Comparison of ENCODE assay signal across 7 mouse cellular contexts in genomic region chr1:93825105-93825674, GRCm38 (mm10). TPM values are rescaled to one million over a fixed set of nuclear protein-coding genes. Genes with fewer than 3 reads are reported as not detected.
A peak's percentile ranks its signal among the peaks of the same experiment; 100 is the strongest.
DNase-seq lines count a peak whose midpoint lies in the region; ATAC-seq and TF ChIP-seq lines count a peak whose summit lies in the region.

No protein-coding gene starts in this region.

- peak; percentile 95 for DNase-seq in adrenal gland, postnatal 10 days
- DNase-seq in embryonic facial prominence, embryonic 10.5 days (ENCODE audit: low spot score), result peak; percentile 93
- peak; percentile 95 for DNase-seq in gonadal fat pad, adult 2 months (ENCODE audit: low read depth)
- peak; percentile 92 for DNase-seq in left cerebral cortex, postnatal 4 days

- intact Hi-C loops in left cerebral cortex, postnatal 4 days (cut with DNase I), result no loop called here

- H3K27me3 ChIP-seq in embryonic facial prominence, embryonic 10.5 days (replicated peaks; ENCODE audit: low read depth, poor library complexity, severe bottlenecking), result no peaks in the 10 kb centered on the region
- H3K27me3 ChIP-seq in intestine, postnatal 0 days (replicated peaks; ENCODE audit: control insufficient read depth, insufficient read depth, low read length), result no peaks in the 10 kb centered on the region
- no peaks in the 10 kb centered on the region for H3K27me3 ChIP-seq in midbrain, embryonic 12.5 days
- H3K27me3 ChIP-seq in small intestine, adult 2 months (ENCODE audit: control insufficient read depth, insufficient read depth, low read length), result no peaks in the 10 kb centered on the region

- WGBS in embryonic facial prominence, embryonic 10.5 days, result under 1% methylated on average over 30 of the region's 30 CpGs
- under 1% methylated on average over 30 of the region's 30 CpGs for WGBS in intestine, postnatal 0 days
- whole genome bisulfite sequencing in midbrain, embryonic 12.5 days, result under 1% methylated on average over 30 of the region's 30 CpGs
- under 1% methylated on average over 30 of the region's 30 CpGs for WGBS in small intestine, adult 2 months

- peak overlapping the region; percentile 89 for H3K27ac ChIP-seq in embryonic facial prominence, embryonic 10.5 days (replicated peaks)
- H3K27ac ChIP-seq in intestine, postnatal 0 days (ENCODE audit: low read depth, low read length), result peak overlapping the region; percentile 96
- peak overlapping the region; percentile 93 for H3K27ac ChIP-seq in midbrain, embryonic 12.5 days (replicated peaks)
- peak overlapping the region; percentile 96 for H3K27ac ChIP-seq in small intestine, adult 2 months (ENCODE audit: insufficient read depth, low read depth, low read length)

- H3K4me2 ChIP-seq in intestine, postnatal 0 days (replicated peaks; ENCODE audit: low read depth), result peak overlapping the region; percentile 82
- H3K4me2 ChIP-seq in midbrain, embryonic 12.5 days (replicated peaks), result peak overlapping the region; percentile 66

- H3K9me3 ChIP-seq in embryonic facial prominence, embryonic 10.5 days, result no peaks in the 10 kb centered on the region
- H3K9me3 ChIP-seq in intestine, postnatal 0 days (ENCODE audit: control insufficient read depth), result no peaks in the 10 kb centered on the region
- no peaks in the 10 kb centered on the region for H3K9me3 ChIP-seq in midbrain, embryonic 12.5 days

- H3K36me3 ChIP-seq in embryonic facial prominence, embryonic 10.5 days (replicated peaks), result peaks cover 25% of the 10 kb centered on the region
- H3K36me3 ChIP-seq in intestine, postnatal 0 days (ENCODE audit: control insufficient read depth, insufficient read depth), result peaks cover 20% of the 10 kb centered on the region; the same call in 1 of the 2 replicates
- peaks cover 15% of the 10 kb centered on the region; the same call in 1 of the 2 replicates for H3K36me3 ChIP-seq in midbrain, embryonic 12.5 days
- peaks cover 3% of the 10 kb centered on the region; the same call in 1 of the 2 replicates for H3K36me3 ChIP-seq in small intestine, adult 2 months (ENCODE audit: control insufficient read depth, insufficient read depth, low read length)

- H3K4me3 ChIP-seq in embryonic facial prominence, embryonic 10.5 days, result peak overlapping the region; percentile 65
- peak overlapping the region; percentile 49 for H3K4me3 ChIP-seq in intestine, postnatal 0 days (ENCODE audit: low read depth, low read length)
- H3K4me3 ChIP-seq in midbrain, embryonic 12.5 days, result peak overlapping the region; percentile 61
- H3K4me3 ChIP-seq in small intestine, adult 2 months (ENCODE audit: low read depth, low read length), result peak overlapping the region; percentile 68

- peak; percentile 96 for ATAC-seq in intestine, postnatal 0 days
- peak; percentile 95 for ATAC-seq in midbrain, embryonic 12.5 days (ENCODE audit: low FRiP score, low read depth)

- peak; percentile 53 for TF ChIP-seq CTCF in intestine, postnatal 0 days (IDR thresholded peaks at IDR 0.05; ENCODE audit: low read depth)
- TF ChIP-seq CTCF in small intestine, adult 2 months (IDR thresholded peaks at IDR 0.05; ENCODE audit: extremely low read depth, insufficient read length, insufficient replicate concordance, low read depth, low read length), result 0 out of 2 replicates have a peak, but pooled peaks have one; percentile 3

- H3K9ac ChIP-seq in intestine, postnatal 0 days (ENCODE audit: low read depth, low read length), result peak overlapping the region; percentile 58
- peak overlapping the region; percentile 57 for H3K9ac ChIP-seq in midbrain, embryonic 12.5 days (replicated peaks)

- TF ChIP-seq POLR2A in small intestine, adult 2 months (IDR thresholded peaks at IDR 0.05; ENCODE audit: low read depth, low read length), result peak; percentile 62

- peaks cover 20% of the 10 kb centered on the region for H3K4me1 ChIP-seq in embryonic facial prominence, embryonic 10.5 days
- H3K4me1 ChIP-seq in intestine, postnatal 0 days (replicated peaks; ENCODE audit: control insufficient read depth, insufficient read depth, low read length), result no peaks in the 10 kb centered on the region
- H3K4me1 ChIP-seq in midbrain, embryonic 12.5 days, result peaks cover 13% of the 10 kb centered on the region
- peaks cover 7% of the 10 kb centered on the region; the same call in 1 of the 2 replicates for H3K4me1 ChIP-seq in small intestine, adult 2 months (ENCODE audit: control insufficient read depth, insufficient read depth, insufficient read length, low read length)

RNA-seq across cellular contexts. Expression of gene D2hgdh, which starts 0.5 kb away (rescaled TPM):
- total RNA-seq in adrenal gland, postnatal 10 days (2021), result 10 to 100 TPM; 33.5 to 48.8 TPM
- polyA plus RNA-seq in embryonic facial prominence, embryonic 10.5 days (2016; fragmentation: Nextera tagmentation; extraction: Ambion mirVana), result 15.0 and 15.7 TPM in 2 replicates
- polyA plus RNA-seq in gonadal fat pad, adult 2 months (2012; rRNA removed), result 27.7 and 27.8 TPM in 2 replicates
- 9.3 and 9.5 TPM in 2 replicates for polyA plus RNA-seq in intestine, postnatal 0 days (2015; fragmentation: Nextera tagmentation; extraction: Ambion mirVana)
- 10 to 100 TPM; 12.7 to 13.7 TPM for total RNA-seq in left cerebral cortex, postnatal 4 days (2021)
- polyA plus RNA-seq in midbrain, embryonic 12.5 days (2016; fragmentation: Nextera tagmentation; extraction: Ambion mirVana), result 19.5 and 19.9 TPM in 2 replicates
- 12.2 and 16.9 TPM in 2 replicates for polyA plus RNA-seq in small intestine, adult 2 months (2012; rRNA removed)

RNA-seq across cellular contexts. Expression of gene Ing5, which starts 21.4 kb away (rescaled TPM):
- total RNA-seq in adrenal gland, postnatal 10 days (2021), result 10 to 100 TPM; 15.2 to 17.9 TPM
- 26.3 and 27.2 TPM in 2 replicates for polyA plus RNA-seq in embryonic facial prominence, embryonic 10.5 days (2016; fragmentation: Nextera tagmentation; extraction: Ambion mirVana)
- 7.4 and 9.7 TPM in 2 replicates for polyA plus RNA-seq in gonadal fat pad, adult 2 months (2012; rRNA removed)
- 6.0 and 7.2 TPM in 2 replicates for polyA plus RNA-seq in intestine, postnatal 0 days (2015; fragmentation: Nextera tagmentation; extraction: Ambion mirVana)
- total RNA-seq in left cerebral cortex, postnatal 4 days (2021), result 10 to 100 TPM in 1 of 2 experiments, 1 to 10 TPM in 1; 8.1 to 11.3 TPM
- polyA plus RNA-seq in midbrain, embryonic 12.5 days (2016; fragmentation: Nextera tagmentation; extraction: Ambion mirVana), result 17.0 and 19.2 TPM in 2 replicates
- polyA plus RNA-seq in small intestine, adult 2 months (2012; rRNA removed), result 1.4 and 2.9 TPM in 2 replicates

RNA-seq across cellular contexts. Expression of gene Dtymk, which starts 23.5 kb away (rescaled TPM):
- total RNA-seq in adrenal gland, postnatal 10 days (2021), result 10 to 100 TPM; 72.3 to 76.9 TPM
- polyA plus RNA-seq in embryonic facial prominence, embryonic 10.5 days (2016; fragmentation: Nextera tagmentation; extraction: Ambion mirVana), result 280 and 291 TPM in 2 replicates
- 44.9 and 49.2 TPM in 2 replicates for polyA plus RNA-seq in gonadal fat pad, adult 2 months (2012; rRNA removed)
- 85.8 and 87.1 TPM in 2 replicates for polyA plus RNA-seq in intestine, postnatal 0 days (2015; fragmentation: Nextera tagmentation; extraction: Ambion mirVana)
- 10 to 100 TPM; 80.5 to 91.2 TPM for total RNA-seq in left cerebral cortex, postnatal 4 days (2021)
- polyA plus RNA-seq in midbrain, embryonic 12.5 days (2016; fragmentation: Nextera tagmentation; extraction: Ambion mirVana), result 208 and 217 TPM in 2 replicates
- 10.2 and 14.5 TPM in 2 replicates for polyA plus RNA-seq in small intestine, adult 2 months (2012; rRNA removed)

RNA-seq across cellular contexts. Expression of gene Gal3st2, which starts 35.9 kb away (rescaled TPM):
- total RNA-seq in adrenal gland, postnatal 10 days (2021), result under 1 TPM; 0.21 to 0.36 TPM
- polyA plus RNA-seq in embryonic facial prominence, embryonic 10.5 days (2016; fragmentation: Nextera tagmentation; extraction: Ambion mirVana), result not detected in 2 replicates
- 0.51 TPM in 1 of 2 replicates, not detected in the other for polyA plus RNA-seq in gonadal fat pad, adult 2 months (2012; rRNA removed)
- 13.3 and 14.1 TPM in 2 replicates for polyA plus RNA-seq in intestine, postnatal 0 days (2015; fragmentation: Nextera tagmentation; extraction: Ambion mirVana)
- total RNA-seq in left cerebral cortex, postnatal 4 days (2021), result not detected
- polyA plus RNA-seq in midbrain, embryonic 12.5 days (2016; fragmentation: Nextera tagmentation; extraction: Ambion mirVana), result 0.08 TPM in 1 of 2 replicates, not detected in the other
- polyA plus RNA-seq in small intestine, adult 2 months (2012; rRNA removed), result 40.9 and 113 TPM in 2 replicates

Comparison
In these comparisons a context has a peak if more than half of its experiments do, and no peak if none do; other contexts are left out.
1. Peak in every context shown above with its lines: DNase-seq, ATAC-seq, H3K4me3 ChIP-seq and H3K27ac ChIP-seq.